8 mouse cellular contexts compared by ENCODE assay signal in the genomic region with DNA sequence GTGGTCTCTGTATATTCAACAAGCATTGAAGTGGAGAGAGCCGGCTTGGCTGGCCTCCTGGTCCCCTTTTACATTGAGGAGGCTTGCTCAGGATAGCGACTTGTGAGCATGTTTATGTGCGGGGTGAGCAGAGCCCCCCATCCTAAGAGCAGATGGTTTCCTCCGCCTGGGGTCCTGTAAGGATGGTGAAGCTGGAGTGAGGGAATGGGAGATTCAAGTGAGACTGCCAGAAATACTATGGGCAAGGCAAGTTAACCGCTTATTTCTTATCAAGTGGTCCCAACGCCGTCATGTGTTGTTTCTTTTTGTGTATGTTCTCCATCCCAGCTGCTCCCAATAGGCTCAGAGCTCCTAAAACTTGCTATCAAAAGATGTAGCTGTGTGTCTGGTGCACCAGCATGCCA.
DNase-seq lines count a peak whose midpoint lies in the region; ATAC-seq lines count a peak whose summit lies in the region.

No protein-coding gene starts in this region.

- 11% methylated on average over 7 of the region's 7 CpGs for WGBS in heart, embryonic 12.5 days
- WGBS in forebrain, embryonic 13.5 days = 8% methylated on average over 7 of the region's 7 CpGs
- WGBS in limb, embryonic 13.5 days = 12% methylated on average over 7 of the region's 7 CpGs
- WGBS in stomach, embryonic 15.5 days = 11% methylated on average over 7 of the region's 7 CpGs

- no peak for DNase-seq in heart, adult 8-10 months (ENCODE audit: low spot score)
- peak; percentile 26 for DNase-seq in MEL-GATA-1-ER (ENCODE audit: extremely low read depth, low read depth)
- no peak for DNase-seq in frontal cortex, adult 2 months (ENCODE audit: extremely low spot score in 1 of 2, low spot score in 1 of 2)
- no peak for DNase-seq in left cerebral cortex, adult 18-20 months (ENCODE audit: low spot score in 2 of 2)

- H3K9ac ChIP-seq in heart, embryonic 12.5 days = peak overlapping the region; percentile 0; the same call in 1 of the 2 replicates
- H3K9ac ChIP-seq in forebrain, embryonic 13.5 days = peak overlapping the region; percentile 70
- H3K9ac ChIP-seq in limb, embryonic 13.5 days = peak overlapping the region; percentile 68
- H3K9ac ChIP-seq in stomach, embryonic 15.5 days = no peak overlapping the region

- peaks cover 64% of the 10 kb centered on the region for H3K4me1 ChIP-seq in heart, embryonic 12.5 days (replicated peaks)
- H3K4me1 ChIP-seq in forebrain, embryonic 13.5 days = peaks cover 50% of the 10 kb centered on the region
- peaks cover 56% of the 10 kb centered on the region for H3K4me1 ChIP-seq in limb, embryonic 13.5 days
- H3K4me1 ChIP-seq in stomach, embryonic 15.5 days = peaks cover 18% of the 10 kb centered on the region

- H3K4me3 ChIP-seq in heart, embryonic 12.5 days = peak overlapping the region; percentile 80
- peak overlapping the region; percentile 58 for H3K4me3 ChIP-seq in forebrain, embryonic 13.5 days
- peak overlapping the region; percentile 63 for H3K4me3 ChIP-seq in limb, embryonic 13.5 days
- peak overlapping the region; percentile 68 for H3K4me3 ChIP-seq in stomach, embryonic 15.5 days (replicated peaks)

- ATAC-seq in heart, embryonic 12.5 days (ENCODE audit: insufficient number of reproducible peaks, low FRiP score) = no peak
- no peak for ATAC-seq in forebrain, embryonic 13.5 days
- no peak for ATAC-seq in limb, embryonic 13.5 days (ENCODE audit: low FRiP score, low read depth)
- no peak for ATAC-seq in stomach, embryonic 15.5 days (ENCODE audit: insufficient read depth, low FRiP score, low read depth)

- no peaks in the 10 kb centered on the region for H3K27me3 ChIP-seq in heart, embryonic 12.5 days (replicated peaks)
- no peaks in the 10 kb centered on the region for H3K27me3 ChIP-seq in forebrain, embryonic 13.5 days
- H3K27me3 ChIP-seq in limb, embryonic 13.5 days = no peaks in the 10 kb centered on the region
- H3K27me3 ChIP-seq in stomach, embryonic 15.5 days (replicated peaks) = no peaks in the 10 kb centered on the region

- H3K4me2 ChIP-seq in heart, embryonic 12.5 days = peak overlapping the region; percentile 93
- peak overlapping the region; percentile 86 for H3K4me2 ChIP-seq in forebrain, embryonic 13.5 days
- H3K4me2 ChIP-seq in limb, embryonic 13.5 days (replicated peaks) = peak overlapping the region; percentile 90
- peak overlapping the region; percentile 81 for H3K4me2 ChIP-seq in stomach, embryonic 15.5 days

- H3K9me3 ChIP-seq in heart, embryonic 12.5 days (replicated peaks) = no peaks in the 10 kb centered on the region
- H3K9me3 ChIP-seq in forebrain, embryonic 13.5 days (replicated peaks) = no peaks in the 10 kb centered on the region
- no peaks in the 10 kb centered on the region for H3K9me3 ChIP-seq in limb, embryonic 13.5 days
- no peaks in the 10 kb centered on the region for H3K9me3 ChIP-seq in stomach, embryonic 15.5 days

- H3K36me3 ChIP-seq in heart, embryonic 12.5 days = no peaks in the 10 kb centered on the region
- H3K36me3 ChIP-seq in forebrain, embryonic 13.5 days (ENCODE audit: poor library complexity, severe bottlenecking) = no peaks in the 10 kb centered on the region
- H3K36me3 ChIP-seq in limb, embryonic 13.5 days = no peaks in the 10 kb centered on the region
- H3K36me3 ChIP-seq in stomach, embryonic 15.5 days = no peaks in the 10 kb centered on the region

- no peak overlapping the region; the same call in 1 of the 2 replicates for H3K27ac ChIP-seq in heart, embryonic 12.5 days (ENCODE audit: poor library complexity, severe bottlenecking)
- peak overlapping the region; percentile 95 for H3K27ac ChIP-seq in forebrain, embryonic 13.5 days
- H3K27ac ChIP-seq in limb, embryonic 13.5 days = peak overlapping the region; percentile 78
- H3K27ac ChIP-seq in stomach, embryonic 15.5 days = no peak overlapping the region; the same call in 1 of the 2 replicates

Comparison
In these comparisons a context has a peak if more than half of its experiments do, and no peak if none do; other contexts are left out.
1. H3K27ac ChIP-seq: peak in forebrain, embryonic 13.5 days (single experiment) and limb, embryonic 13.5 days (single experiment); none in heart, embryonic 12.5 days (single experiment) and stomach, embryonic 15.5 days (single experiment).
2. Peak in every context shown above with its lines, with median percentiles within 50 percentile points of each other: H3K4me2 ChIP-seq and H3K4me3 ChIP-seq.